Mouse (Mus musculus): ENCODE measurements at regions not wholly inside any gene's neighbourhood (a gene's known extent, or its start where the extent isn't known, plus 50 kb on each side); places are given as distances from the start of the nearest gene placed in this dataset.

DNA sequence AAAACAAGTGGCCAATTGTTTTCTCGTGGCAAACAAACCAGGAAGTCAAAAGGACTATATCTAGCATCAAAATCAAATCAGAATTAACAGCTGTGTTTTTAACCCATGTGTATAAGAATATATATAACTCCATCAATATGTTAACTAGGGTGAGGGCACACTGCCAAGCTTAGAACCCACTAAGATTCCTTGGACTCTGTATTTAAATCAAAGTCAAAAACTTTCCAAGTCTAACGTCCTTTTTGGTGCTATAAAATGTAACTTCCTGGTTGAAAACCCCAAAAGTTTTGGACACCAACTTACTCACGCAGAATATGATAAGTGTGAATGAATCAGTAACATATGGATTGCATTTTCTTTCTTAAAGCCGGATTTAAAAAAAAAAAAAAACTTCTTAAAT, 647.9 kb upstream of the Cited2 start:
- no peak for DNase-seq (ENCODE audit: low read depth, low spot score)

DNA sequence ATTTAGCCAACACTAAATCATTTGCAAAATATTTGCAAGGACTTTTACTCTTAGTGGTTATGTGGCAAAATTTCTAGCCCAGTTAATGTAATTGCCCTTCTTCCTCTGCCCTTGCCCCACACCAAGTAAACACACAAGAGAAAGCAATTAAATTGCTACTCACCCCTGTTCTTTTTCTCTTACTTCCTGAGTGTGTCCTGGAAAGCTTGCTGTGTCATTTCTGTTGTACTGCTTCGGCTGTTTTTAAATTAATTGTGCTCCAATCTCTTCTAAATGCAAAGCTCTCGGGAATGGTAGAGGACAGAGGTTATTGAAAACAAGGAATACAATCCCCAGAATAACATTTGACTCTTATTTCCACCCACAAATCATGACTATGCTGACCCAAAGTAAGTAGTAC, 647.4 kb upstream of the Cited2 start:
- no peak for DNase-seq (ENCODE audit: low read depth, low spot score)

DNA sequence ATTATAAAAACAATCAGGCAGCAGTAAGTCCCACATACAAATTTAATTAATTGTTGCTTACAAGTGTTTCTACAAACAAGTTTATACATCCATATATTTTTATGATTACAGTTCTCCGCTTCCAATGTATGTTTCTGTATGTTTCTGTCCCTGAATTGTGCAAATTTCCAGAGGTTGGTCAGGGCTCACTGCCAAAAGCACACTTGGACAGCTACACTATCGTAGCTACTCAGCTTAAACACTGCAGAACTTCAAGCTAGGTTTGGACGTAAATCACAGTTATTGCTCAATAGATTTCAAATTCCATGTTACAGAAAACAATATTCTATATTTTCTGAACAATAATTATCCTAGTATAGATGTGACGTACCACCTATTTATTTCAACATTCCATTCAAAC, 646.8 kb upstream of the Cited2 start:
- DNase-seq (ENCODE audit: low read depth, low spot score) = no peak

DNA sequence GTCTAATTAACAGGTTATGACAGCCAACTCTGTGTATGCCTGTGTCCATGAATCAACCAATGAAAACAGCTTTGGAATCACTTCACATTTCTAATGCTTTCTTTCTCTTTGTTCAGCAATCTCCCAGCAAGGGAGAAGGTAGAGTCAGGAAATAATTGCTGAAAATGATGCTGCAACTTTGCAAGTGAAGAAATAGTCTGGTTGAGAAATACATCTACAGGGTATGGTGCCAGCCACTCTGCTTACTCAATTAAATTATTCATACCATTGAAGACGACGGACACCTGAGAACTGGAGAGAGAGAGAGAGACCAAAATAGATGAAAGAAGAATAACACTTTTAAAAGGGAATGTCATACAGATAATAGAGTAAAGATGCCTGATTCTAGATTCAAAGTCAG, 645.4 kb upstream of the Cited2 start:
- no peak for DNase-seq (ENCODE audit: low read depth, low spot score)

DNA sequence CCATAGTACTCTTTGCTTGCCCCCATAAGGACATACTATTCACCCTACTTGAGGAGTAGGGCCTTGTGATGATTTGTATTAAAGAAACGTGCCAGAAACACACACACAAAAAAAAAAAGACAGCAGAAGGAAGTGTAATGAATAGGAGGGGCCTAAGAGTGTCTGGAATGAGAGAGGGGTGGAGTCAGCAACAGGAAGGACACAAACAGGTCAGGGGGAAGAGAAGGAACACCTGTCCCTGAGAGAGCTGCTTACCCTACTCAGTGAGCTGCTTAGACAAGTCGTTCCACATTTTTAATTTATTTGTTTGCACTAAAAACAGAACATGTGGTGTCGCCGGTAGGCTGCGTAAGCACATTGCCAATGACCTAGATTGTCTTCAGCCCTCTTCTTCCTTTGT, 642.2 kb upstream of the Cited2 start:
- no peak for DNase-seq (ENCODE audit: low read depth, low spot score)

DNA sequence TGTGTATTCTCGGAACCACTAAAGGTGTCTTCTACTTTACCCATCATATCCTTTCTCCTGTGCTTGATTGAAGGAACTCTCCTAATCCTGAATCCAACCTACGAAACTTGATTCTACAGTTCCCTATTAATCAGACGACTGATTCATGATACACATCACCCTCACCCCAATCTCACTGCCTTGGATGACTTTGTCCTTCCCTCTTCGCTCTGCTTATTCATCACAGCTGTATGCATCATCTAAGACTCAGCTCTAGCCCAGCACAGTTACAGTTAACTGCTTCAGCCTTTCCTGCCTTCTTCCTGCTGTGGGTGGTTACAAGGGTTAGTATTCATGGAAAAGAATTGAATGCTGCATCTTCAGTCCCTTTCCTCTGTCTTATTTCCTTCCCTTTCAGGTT, 640.1 kb upstream of the Cited2 start:
- DNase-seq (ENCODE audit: low read depth, low spot score) = no peak

DNA sequence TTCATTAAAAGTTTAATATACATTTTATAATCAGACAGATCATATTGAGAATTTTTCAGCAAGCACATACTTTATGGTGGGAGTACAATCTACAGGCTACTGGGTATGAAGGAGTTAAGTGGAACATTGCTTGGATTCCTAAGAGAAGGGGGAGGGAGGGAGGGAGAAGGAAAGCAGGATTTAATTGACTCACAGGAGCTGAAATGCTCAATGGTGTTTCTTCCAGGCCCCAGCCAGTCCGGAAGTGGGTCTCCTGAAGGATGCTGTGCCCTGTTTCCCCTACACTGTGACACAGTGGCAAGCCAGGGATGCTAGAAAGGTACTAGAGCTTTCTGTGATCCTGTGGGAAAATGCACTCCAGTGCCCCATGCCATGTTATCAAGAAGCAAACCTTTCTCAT, 621.0 kb upstream of the Cited2 start:
- DNase-seq (ENCODE audit: low read depth, low spot score) = no peak

DNA sequence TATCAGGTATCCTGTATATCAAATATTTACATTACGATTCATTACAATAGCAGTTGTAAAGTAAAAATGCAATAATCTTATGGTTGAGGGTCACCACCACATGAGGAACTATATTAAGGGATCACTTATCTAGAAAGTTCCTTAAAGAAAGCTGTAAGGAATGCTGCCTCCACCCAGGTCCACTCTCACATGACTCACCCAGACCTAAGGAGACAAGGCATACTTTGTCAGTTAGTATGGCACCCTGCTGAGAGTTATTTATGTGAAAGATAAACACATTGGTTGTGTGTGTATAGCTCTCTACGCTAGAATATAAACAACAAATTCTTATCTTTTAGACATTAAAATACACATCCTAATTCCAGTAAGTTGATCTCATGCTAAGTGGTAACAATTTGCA, 619.6 kb upstream of the Cited2 start:
- DNase-seq (ENCODE audit: low read depth, low spot score) = no peak

DNA sequence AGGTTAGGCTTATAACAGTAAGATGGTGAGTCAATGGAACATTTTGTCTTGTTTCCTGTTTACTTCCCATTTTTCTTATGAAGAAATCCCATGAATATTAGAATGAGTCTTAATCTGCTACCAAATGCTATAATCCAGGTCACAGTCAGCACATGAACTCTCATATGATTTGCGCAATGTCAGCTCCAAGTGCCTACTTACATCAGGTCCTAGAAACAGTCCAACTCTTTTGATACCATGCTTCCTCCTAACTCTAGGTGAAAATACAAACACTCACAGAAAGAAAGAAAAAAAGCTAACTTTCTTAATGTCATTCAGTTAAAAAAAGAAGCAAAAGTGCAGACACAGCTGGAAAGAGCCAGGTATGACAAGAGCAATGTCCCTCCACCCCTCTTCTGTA, 616.2 kb upstream of the Cited2 start:
- no peak for DNase-seq (ENCODE audit: low read depth, low spot score)

DNA sequence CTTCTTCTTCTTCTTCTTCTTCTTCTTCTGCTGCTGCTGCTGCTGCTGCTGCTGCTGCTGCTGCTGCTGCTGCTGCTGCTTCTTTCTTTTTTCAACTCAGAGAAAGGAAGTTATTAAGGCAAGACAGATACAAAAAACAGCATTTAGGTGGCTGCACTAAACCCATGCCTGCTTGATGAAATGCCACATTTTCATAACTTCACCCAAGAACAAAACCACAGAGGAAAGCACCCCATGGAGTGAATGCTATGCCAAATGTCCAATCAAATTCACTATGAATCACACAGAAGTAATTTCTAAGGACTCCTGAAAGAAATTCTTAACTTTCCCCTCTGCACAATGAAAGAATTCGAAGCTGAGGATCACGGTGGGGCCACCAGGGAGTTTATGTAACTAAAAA, 611.9 kb upstream of the Cited2 start:
- no peak for DNase-seq (ENCODE audit: low read depth, low spot score)

DNA sequence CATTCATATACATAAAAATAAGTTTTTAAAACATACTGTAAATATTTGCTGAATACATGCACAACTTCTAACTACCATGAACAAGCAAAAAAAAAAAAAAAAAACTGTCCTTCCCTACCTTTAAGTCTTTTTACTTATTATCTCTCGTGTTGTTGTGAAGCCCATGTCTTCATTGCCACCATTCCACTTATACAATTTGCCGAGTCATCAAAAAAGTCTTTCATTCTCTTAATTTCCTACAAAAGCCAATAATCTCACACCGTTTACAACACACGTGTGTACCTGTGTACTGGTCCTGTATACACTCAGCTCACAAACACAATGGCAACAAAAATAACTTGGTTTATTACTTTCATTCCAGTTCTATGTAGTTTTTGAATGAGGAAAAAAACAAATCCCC, 608.2 kb upstream of the Cited2 start:
- DNase-seq (ENCODE audit: low read depth, low spot score) = no peak

DNA sequence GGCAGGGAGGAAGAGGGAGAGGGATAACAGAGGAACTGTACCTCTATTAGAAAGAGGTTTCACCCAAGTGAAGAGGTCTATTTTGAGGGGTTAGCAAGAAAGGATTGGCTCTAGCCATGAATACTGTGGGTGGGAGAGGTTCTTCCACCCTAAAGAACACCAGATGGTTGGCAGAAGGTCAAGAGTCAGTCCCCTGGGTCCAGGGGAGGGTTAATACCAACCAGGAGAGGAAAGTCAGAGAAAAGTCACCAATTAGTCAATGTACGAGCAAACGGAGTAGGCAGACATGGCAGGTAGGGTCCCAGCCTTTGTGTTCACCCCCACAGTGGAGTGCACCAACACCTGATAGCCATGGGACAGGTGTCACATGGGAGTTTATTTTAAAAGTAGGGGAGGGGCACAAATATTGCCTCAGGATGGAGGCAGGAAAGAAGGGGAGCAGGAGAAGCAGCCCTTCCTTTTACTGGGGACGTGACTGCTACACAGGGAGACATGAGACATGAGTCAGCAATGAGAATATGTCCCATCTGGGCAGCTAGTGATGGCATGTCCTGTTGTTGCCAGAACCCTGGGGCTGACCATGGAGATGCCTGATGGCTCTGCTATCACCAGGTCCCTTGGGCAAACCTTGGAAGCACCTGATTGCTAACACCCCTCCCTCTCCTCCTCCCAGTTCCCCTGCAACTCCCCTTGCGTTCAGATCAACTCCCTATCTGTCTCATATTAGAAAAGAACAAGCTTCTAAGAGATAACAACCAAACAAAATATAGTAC, 593.4 kb upstream of the Cited2 start:
- DNase-seq (ENCODE audit: low read depth, low spot score) = no peak

DNA sequence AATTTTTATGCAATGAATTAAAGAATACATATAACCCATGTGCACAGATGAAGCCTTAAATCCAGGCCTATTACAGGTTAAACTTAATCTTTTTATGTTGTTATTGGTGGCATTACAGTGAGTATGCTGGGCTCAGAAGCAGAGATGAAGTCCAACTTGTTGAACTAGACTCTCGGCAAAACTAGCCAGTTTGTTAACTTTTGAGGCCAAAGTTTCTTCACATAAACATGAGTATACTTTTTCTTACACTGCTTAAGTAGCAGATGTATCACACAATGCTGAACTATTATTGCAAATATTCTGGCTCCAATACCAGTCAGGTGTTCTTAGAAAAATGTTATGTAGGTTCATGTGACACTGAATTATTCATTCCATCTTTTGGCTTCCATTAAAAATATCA, 592.4 kb upstream of the Cited2 start:
- DNase-seq (ENCODE audit: low read depth, low spot score) = no peak

DNA sequence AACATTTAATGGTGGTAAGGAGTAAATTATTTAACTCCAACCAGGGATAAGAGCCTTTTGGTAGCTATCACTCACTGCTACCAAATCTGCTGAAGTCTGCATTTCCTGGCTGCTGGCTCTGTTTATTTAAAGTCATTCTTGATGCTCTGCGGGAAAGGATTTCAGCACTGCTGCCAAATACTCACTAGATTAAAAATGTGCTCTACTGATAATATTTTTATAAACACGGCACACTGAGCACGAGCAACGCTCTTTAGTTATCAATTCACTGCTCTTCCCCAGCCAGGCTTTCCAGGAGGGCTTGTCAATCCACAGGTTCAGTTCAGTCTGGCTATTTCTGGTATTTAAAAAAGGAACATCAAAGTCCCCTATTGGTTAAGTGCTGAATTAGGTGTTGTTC, 591.3 kb upstream of the Cited2 start:
- DNase-seq (ENCODE audit: low read depth, low spot score) = no peak

DNA sequence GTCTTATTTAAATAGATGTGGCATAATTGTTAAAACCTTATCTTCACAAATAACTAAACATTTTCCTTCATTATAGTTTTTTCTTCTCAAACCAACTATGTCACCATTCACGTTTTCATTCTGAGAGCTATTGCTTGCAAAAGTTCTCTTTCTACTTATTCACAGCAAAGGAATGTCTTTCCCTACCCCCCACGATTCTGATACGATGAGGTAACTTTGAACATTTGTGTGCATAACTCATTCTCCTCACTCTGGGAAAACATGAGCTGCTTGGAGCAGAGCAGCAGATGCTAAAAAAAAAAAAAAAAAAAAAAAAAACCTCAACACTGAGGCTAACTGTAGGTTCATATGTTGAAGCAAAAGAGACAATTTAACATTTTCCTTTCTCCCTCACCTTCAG, 547.6 kb upstream of the Cited2 start:
- DNase-seq (ENCODE audit: low read depth, low spot score) = no peak

DNA sequence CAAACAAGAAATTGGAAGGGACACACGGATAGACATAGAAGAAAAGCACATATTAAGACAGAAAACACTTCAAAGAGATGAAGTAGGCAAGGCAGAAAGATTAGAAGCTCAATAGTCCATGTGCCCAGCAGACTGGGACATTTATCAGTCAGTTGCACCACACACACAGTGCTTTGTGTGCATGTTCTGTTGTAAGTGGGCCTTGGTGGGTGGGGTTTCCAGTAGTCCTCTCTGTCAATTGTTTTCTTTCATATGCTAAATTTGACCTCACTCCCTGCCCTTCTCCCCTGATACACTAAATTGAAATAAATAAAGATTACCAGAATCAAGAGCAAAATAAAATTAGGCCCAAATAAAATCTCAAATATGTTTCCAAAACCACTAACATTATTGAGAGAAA, 546.0 kb upstream of the Cited2 start:
- peak; percentile 85 for DNase-seq (ENCODE audit: low read depth, low spot score)

DNA sequence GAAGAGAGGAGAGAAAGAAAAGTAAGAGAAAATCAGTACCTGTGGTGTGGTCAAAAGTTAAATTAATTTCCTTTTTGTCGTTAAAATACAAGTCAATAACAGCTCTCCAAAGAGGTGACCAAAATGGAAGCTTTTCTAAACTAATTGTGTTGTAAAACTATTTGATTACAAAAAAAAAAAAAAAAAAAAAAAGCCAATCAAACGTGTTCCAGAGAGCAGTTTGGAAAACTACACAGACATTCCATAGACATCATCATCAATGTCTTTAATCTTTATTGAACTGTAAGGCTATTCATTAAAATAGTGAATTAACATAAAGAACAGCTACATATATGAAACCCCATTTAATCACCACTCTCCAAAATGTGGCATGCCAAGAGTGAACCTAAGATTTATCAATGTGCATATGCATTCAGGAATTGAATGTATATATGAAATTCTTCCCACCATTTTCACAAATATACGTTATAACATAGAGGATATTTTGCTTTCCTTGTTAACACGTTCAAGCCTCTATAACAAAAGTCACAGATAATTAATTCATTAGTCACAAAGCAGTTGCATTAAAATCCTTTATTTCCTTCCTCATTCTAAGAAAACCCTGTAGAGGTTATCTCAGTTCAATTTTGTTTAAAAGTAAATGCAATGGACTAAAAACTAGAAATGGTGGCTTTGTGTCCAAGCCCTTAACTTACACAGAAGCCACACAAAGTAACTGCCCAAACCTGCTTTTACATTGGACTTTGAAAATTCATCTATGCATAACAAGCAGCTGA, 545.3 kb upstream of the Cited2 start:
- DNase-seq (ENCODE audit: low read depth, low spot score) = no peak

DNA sequence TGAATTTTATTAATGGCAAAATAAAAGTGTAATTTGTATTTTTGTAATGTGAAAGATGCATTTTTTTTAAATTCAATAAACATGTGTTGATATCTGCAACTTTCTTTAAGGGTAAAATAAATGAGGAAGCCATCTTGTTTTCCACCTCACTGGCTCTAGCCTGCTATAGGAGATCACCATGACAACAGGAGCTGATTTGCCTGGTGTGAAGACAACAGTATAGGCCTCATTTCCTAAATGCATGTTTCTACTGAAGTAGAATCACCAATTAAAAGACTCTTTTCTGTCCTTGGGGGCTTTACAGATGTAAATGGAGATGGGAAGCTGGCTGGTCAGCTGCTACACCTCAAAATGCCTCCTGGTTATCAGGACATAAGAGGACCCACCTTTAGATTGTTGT, 544.4 kb upstream of the Cited2 start:
- DNase-seq (ENCODE audit: low read depth, low spot score) = peak; percentile 84

DNA sequence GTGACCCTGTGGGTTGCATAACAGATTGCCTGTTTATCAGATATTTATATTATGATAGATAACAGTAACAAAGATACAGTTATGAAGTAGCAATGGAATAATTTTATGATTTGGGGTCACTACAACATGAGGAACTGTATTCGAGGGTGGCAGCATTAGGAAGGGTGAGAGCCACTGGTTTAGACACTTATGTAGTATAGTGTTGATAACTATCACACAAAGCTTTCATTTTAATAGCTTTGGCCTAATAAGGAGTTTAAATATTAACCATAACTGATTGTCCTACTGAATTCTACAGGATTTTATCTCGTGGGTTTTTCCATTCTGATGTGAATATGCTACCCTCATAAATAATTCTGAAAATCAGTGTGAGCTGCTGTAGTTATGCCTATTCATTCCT, 538.6 kb upstream of the Cited2 start:
- DNase-seq (ENCODE audit: low read depth, low spot score) = no peak

DNA sequence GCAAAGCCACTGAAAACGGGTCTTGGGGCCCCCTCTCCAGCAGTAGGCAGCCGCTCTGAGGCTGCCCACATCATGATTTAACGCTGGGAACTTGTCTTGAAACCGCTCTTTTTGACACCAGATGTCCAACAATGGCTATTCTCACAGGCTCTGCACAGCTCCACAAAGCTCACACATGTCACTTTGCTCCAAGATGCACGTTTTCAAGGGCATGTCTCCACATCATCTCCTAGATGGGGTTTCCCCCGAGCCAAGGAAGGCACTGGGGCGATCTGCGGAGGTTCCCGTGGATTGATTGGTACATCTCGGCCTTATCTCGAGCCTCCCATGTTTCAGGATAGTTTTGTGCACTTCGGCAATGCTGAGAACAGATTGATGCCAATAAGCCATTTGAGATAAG, 526.8 kb upstream of the Cited2 start:
- DNase-seq (ENCODE audit: low read depth, low spot score) = no peak

DNA sequence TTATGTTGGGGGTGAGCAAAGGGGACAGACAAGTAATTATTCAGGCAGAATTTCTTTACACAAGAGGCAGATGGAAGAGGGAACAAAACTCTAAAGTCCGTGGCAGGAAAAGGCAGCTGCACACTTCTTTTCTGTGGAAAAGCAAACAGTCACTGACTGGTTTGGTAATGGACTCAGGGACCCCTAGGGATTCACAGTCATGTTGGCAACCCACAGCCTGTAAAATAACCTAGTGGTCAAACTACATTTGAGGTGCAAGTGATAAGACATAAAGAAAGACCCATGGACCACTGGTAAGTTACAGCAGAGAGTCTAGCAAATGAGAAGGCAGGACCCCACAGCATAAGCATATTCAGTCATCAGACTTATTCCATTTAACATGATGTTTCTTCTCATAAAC, 526.4 kb upstream of the Cited2 start:
- DNase-seq (ENCODE audit: low read depth, low spot score) = no peak

DNA sequence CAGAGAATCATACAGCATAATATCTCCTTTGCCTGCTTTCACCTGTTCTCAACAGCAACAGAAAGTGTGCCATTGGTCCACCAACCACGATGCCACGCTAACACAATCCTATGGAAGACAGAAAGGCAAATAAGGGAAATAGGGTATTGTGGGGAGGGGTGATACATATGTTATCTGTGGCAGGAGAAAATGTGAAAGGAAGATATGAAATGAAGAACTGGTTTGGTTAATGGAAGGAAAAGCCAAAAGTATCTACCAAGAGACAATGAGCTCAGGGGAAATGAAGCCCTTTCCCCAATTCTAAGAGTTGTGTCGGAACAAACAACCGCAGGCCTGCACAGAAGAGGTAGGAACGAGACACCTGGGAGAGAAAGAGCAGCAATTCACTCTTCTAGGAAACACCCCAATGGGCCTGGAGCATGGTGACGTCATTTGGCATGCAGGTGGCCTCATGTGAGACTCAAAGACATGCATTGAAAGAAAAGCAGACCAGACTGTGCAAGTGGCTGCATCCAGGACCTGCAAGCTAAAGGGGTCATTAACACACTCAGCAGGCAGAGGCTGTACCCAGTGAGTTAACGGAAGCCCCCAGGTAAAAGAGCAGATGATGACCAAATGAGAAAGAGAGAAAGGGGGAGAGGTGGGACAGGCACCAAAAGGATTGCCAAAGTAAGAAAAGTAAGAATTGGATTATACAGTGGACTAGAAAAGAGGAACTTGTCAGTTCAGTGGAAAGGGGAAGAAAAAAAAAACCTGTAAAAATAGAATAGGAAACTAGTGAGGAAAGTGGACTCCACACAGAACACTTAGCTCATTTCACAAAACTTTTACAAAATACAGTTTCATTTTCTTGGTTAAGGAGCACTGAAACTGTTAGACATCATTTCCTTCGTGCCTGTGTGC, 522.2 kb upstream of the Cited2 start:
- no peak for DNase-seq (ENCODE audit: low read depth, low spot score)

DNA sequence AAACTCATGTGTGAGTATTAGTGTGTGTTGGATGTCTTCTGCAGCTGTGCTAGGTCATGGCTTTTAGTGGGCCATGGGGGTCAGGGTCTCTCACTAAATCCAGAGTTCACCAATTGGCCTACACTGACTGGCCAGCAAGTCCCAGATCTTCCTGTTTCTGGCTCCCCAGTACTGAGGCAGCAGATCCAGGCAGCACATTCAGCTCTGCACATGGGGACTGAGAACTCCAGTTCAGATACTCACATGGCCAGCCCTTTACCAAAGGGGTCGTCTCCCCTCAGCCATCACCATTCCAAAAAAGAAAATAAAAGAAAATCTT, 521.6 kb upstream of the Cited2 start:
- no peak for DNase-seq (ENCODE audit: low read depth, low spot score)

All from ES-CJ7 (cell line).